Mouse (Mus musculus) CH12.LX (cell line): ENCODE measurements around the gene Ror2. TPM values are rescaled to one million over a fixed set of nuclear protein-coding genes. Genes with fewer than 3 reads are reported as not detected.

Experiments
- polyA plus RNA-seq: library from polyadenylated mRNA; unstranded; fragments of >175 nt; gene quantifications from 2 replicates; pipeline ENCODE4 v1.2.1, GENCODE M21; 2012; ENCODE audit warnings: low read depth; ENCODE audit not compliant: insufficient read length
- total RNA-seq, 2 experiments: library from RNA; depleted of rRNA; stranded (reverse); fragments of 300-350 nt in 1 of 2; fragments of >200 nt in 1 of 2; gene quantifications; 2 replicates each; pipeline ENCODE4 v1.2.3; 2012 to 2014

Gene Ror2
- total and polyA plus RNA-seq, 3 experiments: 0.13 to 0.63 (median 0.16) TPM

Other genes starting within 250 kb of the Ror2 start
- 27.0 and 30.0 TPM in 2 replicates for gene Sptlc1, start 91.3 kb upstream of the Ror2 start, total RNA-seq (2012; rRNA removed)
- gene Sptlc1, start 91.3 kb upstream of the Ror2 start, total RNA-seq (2014; rRNA removed): 39.2 and 41.1 TPM in 2 replicates
- 39.2 and 39.4 TPM in 2 replicates for gene Sptlc1, start 91.3 kb upstream of the Ror2 start, polyA plus RNA-seq
- gene Msx2, start 186.9 kb upstream of the Ror2 start, total RNA-seq (2012; rRNA removed): not detected in 2 replicates
- not detected in 2 replicates for gene Msx2, start 186.9 kb upstream of the Ror2 start, total RNA-seq (2014; rRNA removed)
- gene Msx2, start 186.9 kb upstream of the Ror2 start, polyA plus RNA-seq: not detected in 2 replicates